Mouse (Mus musculus) midbrain, embryonic 10.5 days (tissue): ENCODE data around the gene Serpinb1a. TPM values are rescaled to one million over a fixed set of nuclear protein-coding genes. Genes with fewer than 3 reads are reported as not detected.
A peak's percentile ranks its signal among the peaks of the same experiment; 100 is the strongest.

ENCODE experiments used
- DNase-seq: peaks from one replicate; pipeline ENCODE4 v3.0.0-alpha.2; 2017; ENCODE audit warnings: low spot score
- H3K27ac ChIP-seq: fragments of 300-500 bp; sonication (generic); replicated peaks from 2 replicates; pipeline ENCODE4 v1.5.1; 2016; ENCODE audit warnings: mild to moderate bottlenecking
- H3K27me3 ChIP-seq: fragments of 300-500 bp; sonication (generic); 2 replicates; pipeline ENCODE4 v1.6.1; 2016; ENCODE audit warnings: low read depth, mild to moderate bottlenecking; ENCODE audit not compliant: poor library complexity, severe bottlenecking
- H3K36me3 ChIP-seq: fragments of 300-500 bp; sonication (generic); 2 replicates; pipeline ENCODE4 v1.6.1; 2016; ENCODE audit warnings: mild to moderate bottlenecking, moderate library complexity
- H3K4me1 ChIP-seq: fragments of 300-500 bp; sonication (generic); 2 replicates; pipeline ENCODE4 v1.6.1; 2016
- H3K4me3 ChIP-seq: fragments of 300-500 bp; sonication (generic); 2 replicates; pipeline ENCODE4 v1.5.1; 2016; ENCODE audit warnings: mild to moderate bottlenecking, moderate library complexity
- H3K9me3 ChIP-seq: fragments of 300-500 bp; sonication (generic); replicated peaks from 2 replicates; pipeline ENCODE4 v1.6.1; 2016; ENCODE audit warnings: mild to moderate bottlenecking
- WGBS: fragments of 180-500 bp; shearing (Covaris S2); methylation state at CpG from one replicate; pipeline ENCODE4 v1.1.7; 2016; 5-methylcytosine and 5-hydroxymethylcytosine counted together
- polyA plus RNA-seq: library from polyadenylated mRNA; unstranded; fragments of >200 nt; fragmentation: Nextera tagmentation; extraction: Ambion mirVana; gene quantifications from 2 replicates; pipeline ENCODE4 v1.2.1, GENCODE M21; 2016

Gene Serpinb1a
- polyA plus RNA-seq, 1 experiment from 2014 or later: 1.1 TPM

GRCm38 (mm10) chr13:32803701-32804345, 47.2 kb downstream of the Serpinb1a start:
- Histone ChIP-seq H3K27ac (no peak overlapping the region), H3K4me3 (peak overlapping the region; percentile 85), H3K27me3 (no peaks in the 10 kb centered on the region; the same call in 1 of the 2 replicates), H3K36me3 (peaks cover 28% of the 10 kb centered on the region), H3K9me3 (no peaks in the 10 kb centered on the region), H3K4me1 (peaks cover 61% of the 10 kb centered on the region)
- WGBS: 78% methylated on average over 4 of the region's 4 CpGs
- DNase-seq: no peak

GRCm38 (mm10) chr13:32802259-32803081, 48.5 kb downstream of the Serpinb1a start, which contains the start of gene D930007J09Rik:
D930007J09Rik (minus strand) TSS chr13:32802849.
- no peaks in the 10 kb centered on the region for H3K9me3 ChIP-seq
- no peaks in the 10 kb centered on the region; the same call in 1 of the 2 replicates for H3K27me3 ChIP-seq
- peaks cover 53% of the 10 kb centered on the region for H3K4me1 ChIP-seq
- H3K4me3 ChIP-seq: peak within 1 kb of the TSS; percentile 85
- peak; percentile 70 for DNase-seq
- H3K36me3 ChIP-seq: peaks cover 15% of the 10 kb centered on the region
- peak within 1 kb of the TSS; percentile 91 for H3K27ac ChIP-seq
- under 1% methylated on average over 95 of the region's 95 CpGs for WGBS

GRCm38 (mm10) chr13:32801693-32802221, 49.2 kb downstream of the Serpinb1a start, which contains the start of gene Wrnip1:
Wrnip1 (plus strand) TSS chr13:32802038.
- H3K27ac ChIP-seq: peak within 1 kb of the TSS; percentile 91
- peak within 1 kb of the TSS; percentile 85 for H3K4me3 ChIP-seq
- under 1% methylated on average over 51 of the region's 51 CpGs for WGBS
- peak; percentile 98 for DNase-seq
- no peaks in the 10 kb centered on the region; the same call in 1 of the 2 replicates for H3K27me3 ChIP-seq
- peaks cover 8% of the 10 kb centered on the region for H3K36me3 ChIP-seq
- H3K9me3 ChIP-seq: no peaks in the 10 kb centered on the region
- peaks cover 46% of the 10 kb centered on the region for H3K4me1 ChIP-seq

GRCm38 (mm10) chr13:32800859-32801258, 50.1 kb downstream of the Serpinb1a start:
- H3K4me3 ChIP-seq: peak overlapping the region; percentile 85

GRCm38 (mm10) chr13:32799131-32799530, 51.9 kb downstream of the Serpinb1a start:
- peaks cover 29% of the 10 kb centered on the region for H3K4me1 ChIP-seq
- DNase-seq: no peak
- H3K9me3 ChIP-seq: no peaks in the 10 kb centered on the region
- H3K27me3 ChIP-seq: no peaks in the 10 kb centered on the region
- no peak overlapping the region for H3K4me3 ChIP-seq
- H3K36me3 ChIP-seq: no peaks in the 10 kb centered on the region
- 74% methylated on average over 2 of the region's 2 CpGs for WGBS
- H3K27ac ChIP-seq: no peak overlapping the region

More at GRCm38 (mm10) chr13:32800859-32801258, 50.1 kb downstream of the Serpinb1a start:
- Histone ChIP-seq H3K9me3 (no peaks in the 10 kb centered on the region), H3K27me3 (no peaks in the 10 kb centered on the region), H3K36me3 (no peaks in the 10 kb centered on the region), H3K27ac (no peak overlapping the region), H3K4me1 (peaks cover 44% of the 10 kb centered on the region)
- DNase-seq: no peak

GRCm38 (mm10) chr13:32797085-32797484, 53.9 kb downstream of the Serpinb1a start:
- no peak for DNase-seq
- WGBS: 91% methylated on average over 1 of the region's 1 CpGs
- H3K4me3 ChIP-seq: no peak overlapping the region
- no peak overlapping the region for H3K27ac ChIP-seq
- H3K9me3 ChIP-seq: no peaks in the 10 kb centered on the region
- no peaks in the 10 kb centered on the region for H3K36me3 ChIP-seq
- H3K4me1 ChIP-seq: peaks cover 8% of the 10 kb centered on the region
- H3K27me3 ChIP-seq: no peaks in the 10 kb centered on the region

- WGBS: 91% methylated on average over 5 of the region's 5 CpGs
- H3K36me3 ChIP-seq: no peaks in the 10 kb centered on the region
- H3K4me3 ChIP-seq: no peak overlapping the region
- DNase-seq: no peak
- H3K27me3 ChIP-seq: no peaks in the 10 kb centered on the region
- no peaks in the 10 kb centered on the region for H3K4me1 ChIP-seq
- no peak overlapping the region for H3K27ac ChIP-seq
- no peaks in the 10 kb centered on the region for H3K9me3 ChIP-seq
These were observed 55.8 kb downstream of the Serpinb1a start for GRCm38 (mm10) chr13:32795166-32795565.

- 81% methylated on average over 2 of the region's 2 CpGs for WGBS
These were observed 56.4 kb downstream of the Serpinb1a start for GRCm38 (mm10) chr13:32794619-32795018.

More at GRCm38 (mm10) chr13:32794619-32795018, 56.4 kb downstream of the Serpinb1a start:
- Histone ChIP-seq H3K27me3 (no peaks in the 10 kb centered on the region), H3K27ac (no peak overlapping the region), H3K36me3 (no peaks in the 10 kb centered on the region), H3K9me3 (no peaks in the 10 kb centered on the region), H3K4me1 (no peaks in the 10 kb centered on the region), H3K4me3 (no peak overlapping the region)
- no peak for DNase-seq

Other genes starting within 250 kb of the Serpinb1a start
- gene Mylk4, start 67.2 kb downstream of the Serpinb1a start, polyA plus RNA-seq: not detected in 2 replicates
- 17.0 and 19.5 TPM in 2 replicates for gene Wrnip1, start 49.1 kb downstream of the Serpinb1a start, polyA plus RNA-seq
- gene D930007J09Rik, start 48.3 kb downstream of the Serpinb1a start, polyA plus RNA-seq: not detected in 2 replicates
- not detected in 2 replicates for gene Serpinb1c, start 47.0 kb upstream of the Serpinb1a start, polyA plus RNA-seq
- 0.55 and 0.63 TPM in 2 replicates for gene Serpinb6b, start 114.0 kb upstream of the Serpinb1a start, polyA plus RNA-seq
- 0.80 and 0.98 TPM in 2 replicates for gene Serpinb9, start 152.1 kb upstream of the Serpinb1a start, polyA plus RNA-seq
- not detected in 2 replicates for gene Serpinb9b, start 176.2 kb upstream of the Serpinb1a start, polyA plus RNA-seq
- 0.25 and 0.39 TPM in 2 replicates for gene Serpinb1b, start 227.4 kb upstream of the Serpinb1a start, polyA plus RNA-seq